Mouse (Mus musculus) forebrain, postnatal 0 days (tissue): ENCODE measurements around the gene Babam2. TPM values are rescaled to one million over a fixed set of nuclear protein-coding genes. Genes with fewer than 3 reads are reported as not detected.

Experiments used
- ATAC-seq: fragments of 200-750 bp; cut with Nextera tagmentation; 2 replicates; pipeline ENCODE4 v1.8.0; 2017; ENCODE audit warnings: mild to moderate bottlenecking, moderate library complexity
- DNase-seq: peaks from one replicate; pipeline ENCODE4 v3.0.0-alpha.2; 2015
- H3K27ac ChIP-seq: fragments of 300-500 bp; sonication (generic); 2 replicates; pipeline ENCODE4 v1.5.1; 2014; ENCODE audit warnings: low read depth, mild to moderate bottlenecking, antibody characterized with exemption, low read length, moderate library complexity, mixed read lengths
- H3K27me3 ChIP-seq: fragments of 300-500 bp; sonication (generic); 2 replicates; pipeline ENCODE4 v1.6.1; 2014; ENCODE audit warnings: mild to moderate bottlenecking, low read length, mixed read lengths; ENCODE audit not compliant: insufficient read depth
- H3K36me3 ChIP-seq: fragments of 300-500 bp; sonication (generic); 2 replicates; pipeline ENCODE4 v1.6.1; 2014; ENCODE audit warnings: mild to moderate bottlenecking, moderate library complexity; ENCODE audit not compliant: insufficient read depth
- H3K4me1 ChIP-seq: fragments of 300-500 bp; sonication (generic); 2 replicates; pipeline ENCODE4 v1.6.1; 2014; ENCODE audit warnings: antibody characterized with exemption; ENCODE audit not compliant: insufficient read depth
- H3K4me2 ChIP-seq: fragments of 300-500 bp; sonication (generic); 2 replicates; pipeline ENCODE4 v1.6.1; 2014; ENCODE audit warnings: low read depth, mild to moderate bottlenecking, moderate library complexity
- H3K4me3 ChIP-seq: fragments of 300-500 bp; sonication (generic); 2 replicates; pipeline ENCODE4 v1.5.1; 2014; ENCODE audit warnings: low read depth, low read length, mixed read lengths
- H3K9ac ChIP-seq: fragments of 300-500 bp; sonication (generic); 2 replicates; pipeline ENCODE4 v1.6.1; 2014; ENCODE audit warnings: mild to moderate bottlenecking
- H3K9me3 ChIP-seq: fragments of 300-500 bp; sonication (generic); 2 replicates; pipeline ENCODE4 v1.6.1; 2016; ENCODE audit warnings: low read length
- CTCF ChIP-seq: sonication (generic); IDR thresholded peaks from 2 replicates; pipeline ENCODE4 v1.5.1; 2016; ENCODE audit warnings: antibody characterized with exemption, control low read depth, low read depth
- WGBS: fragments of 180-500 bp; shearing (Covaris S2); extraction: QIAGEN DNeasy Blood & Tissue Kit; methylation state at CpG from one replicate; pipeline ENCODE4 v1.1.7; 2014; 5-methylcytosine and 5-hydroxymethylcytosine counted together
- microRNA-seq, 2 experiments: library from miRNA; unstranded; fragments of <30 nt; microRNA quantifications; one replicate each; pipeline ENCODE4; 2016
- polyA plus RNA-seq: library from polyadenylated mRNA; unstranded; fragments of >200 nt; fragmentation: Nextera tagmentation; extraction: Ambion mirVana; gene quantifications from 2 replicates; pipeline ENCODE4 v1.2.1, GENCODE M21; 2015
- total RNA-seq: library from RNA; depleted of rRNA; stranded (reverse); fragments of >200 nt; gene quantifications from 2 replicates; pipeline ENCODE4 v1.2.3, GENCODE M21; 2014; rRNA removed

Gene Babam2
- total and polyA plus RNA-seq, 2 experiments from 2014 or later, result 42.7 to 61.5 TPM

DNA sequence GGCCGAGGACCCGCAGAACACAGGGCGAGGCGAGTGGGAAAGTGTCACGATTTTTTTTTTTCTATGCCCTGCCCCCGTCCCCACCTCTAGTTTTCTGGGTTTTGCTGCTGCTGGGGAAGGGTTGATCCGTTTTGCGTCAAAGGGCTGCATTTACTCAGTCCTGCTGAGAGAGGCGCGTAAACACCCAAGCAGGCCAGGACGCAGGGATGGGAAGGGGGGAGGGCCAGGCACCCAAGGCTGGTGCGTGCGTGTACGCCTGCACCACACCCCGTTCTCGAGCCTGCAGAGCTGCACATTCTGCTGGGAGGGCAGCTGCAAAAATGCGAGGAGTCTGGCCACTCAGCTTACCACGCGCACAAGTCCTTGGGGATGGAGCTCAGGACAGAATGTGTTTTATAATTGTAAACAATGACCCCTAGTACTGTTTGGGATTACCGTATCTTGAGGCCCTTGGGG is 436.1 kb downstream of the Babam2 start:
- no peaks in the 10 kb centered on the region for H3K36me3 ChIP-seq
- no peaks in the 10 kb centered on the region for H3K9me3 ChIP-seq
- H3K27ac ChIP-seq, result peak overlapping the region; percentile 69
- TF ChIP-seq CTCF, result no peak
- DNase-seq (peak; percentile 59), ATAC-seq (peak; percentile 23)
- peaks cover 9% of the 10 kb centered on the region; the same call in 1 of the 2 replicates for H3K4me1 ChIP-seq
- H3K27me3 ChIP-seq, result no peaks in the 10 kb centered on the region; the same call in 1 of the 2 replicates
- peak overlapping the region; percentile 47 for H3K4me3 ChIP-seq
- peak overlapping the region; percentile 95 for H3K4me2 ChIP-seq
- peak overlapping the region; percentile 66 for H3K9ac ChIP-seq
- 0% methylated on average over 20 of the region's 20 CpGs for WGBS

DNA sequence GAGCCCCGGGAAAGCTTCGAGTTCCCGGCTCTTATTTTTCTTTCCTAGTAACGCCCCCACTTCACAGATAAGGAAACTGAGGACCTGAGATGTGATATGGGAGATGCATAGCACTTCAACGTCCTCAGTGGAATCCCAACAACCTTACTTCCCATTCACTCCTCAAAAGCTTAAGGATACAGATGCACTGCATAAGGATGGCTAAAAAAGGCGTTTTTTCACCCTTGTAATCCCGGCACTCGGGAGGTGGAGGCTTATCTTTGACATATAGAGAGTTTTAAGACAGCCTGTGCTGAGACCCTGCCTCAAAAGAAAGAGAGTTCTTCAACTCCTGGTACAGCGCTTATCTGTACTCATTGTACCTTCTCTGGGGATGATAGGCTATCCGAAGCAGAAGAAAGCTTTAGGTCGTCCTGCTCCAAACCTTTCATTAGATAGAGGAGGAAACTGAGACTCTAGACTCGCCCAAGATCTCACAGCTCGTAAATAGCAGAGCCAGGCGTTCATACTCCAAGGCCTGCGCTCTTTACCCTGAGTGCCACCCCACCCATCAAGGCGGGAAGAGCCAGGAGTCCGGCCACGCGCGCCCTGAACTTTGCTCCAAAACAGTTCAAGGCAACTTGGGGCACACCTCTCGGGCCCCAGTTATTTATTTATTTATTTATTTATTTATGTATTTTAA is 436.7 kb downstream of the Babam2 start:
- Histone ChIP-seq H3K4me3 (peak overlapping the region; percentile 47), H3K27me3 (no peaks in the 10 kb centered on the region; the same call in 1 of the 2 replicates), H3K36me3 (no peaks in the 10 kb centered on the region), H3K9ac (peak overlapping the region; percentile 66), H3K4me2 (peak overlapping the region; percentile 95), H3K27ac (0 out of 2 replicates have a peak overlapping the region, but pooled peaks have one; percentile 69), H3K9me3 (no peaks in the 10 kb centered on the region), H3K4me1 (peaks cover 9% of the 10 kb centered on the region; the same call in 1 of the 2 replicates)
- ATAC-seq (no peak), DNase-seq (peak; percentile 29)
- 3% methylated on average over 21 of the region's 21 CpGs for WGBS
- TF ChIP-seq CTCF, result no peak

Small RNAs within 50 kb of the gene (microRNA-seq; reads per million reads assigned to microRNA genes)
- gene Mir3473e, result 0 reads per million in 2 experiments

Other genes starting within 250 kb of the Babam2 start
- gene Zfp512, start 245.3 kb upstream of the Babam2 start, total RNA-seq, result 85.0 and 101 TPM in 2 replicates
- 60.3 and 80.2 TPM in 2 replicates for gene Zfp512, start 245.3 kb upstream of the Babam2 start, polyA plus RNA-seq
- gene 4930548H24Rik, start 211.9 kb upstream of the Babam2 start, total RNA-seq, result 0.31 and 1.6 TPM in 2 replicates
- gene 4930548H24Rik, start 211.9 kb upstream of the Babam2 start, polyA plus RNA-seq, result not detected in 2 replicates
- gene Gpn1, start 202.9 kb upstream of the Babam2 start, total RNA-seq, result 36.6 and 40.4 TPM in 2 replicates
- gene Gpn1, start 202.9 kb upstream of the Babam2 start, polyA plus RNA-seq, result 65.9 and 68.4 TPM in 2 replicates
- 29.3 and 36.9 TPM in 2 replicates for gene Slc4a1ap, start 170.7 kb upstream of the Babam2 start, total RNA-seq
- gene Slc4a1ap, start 170.7 kb upstream of the Babam2 start, polyA plus RNA-seq, result 16.6 and 25.6 TPM in 2 replicates
- gene Supt7l, start 169.9 kb upstream of the Babam2 start, total RNA-seq, result 25.2 and 29.6 TPM in 2 replicates
- gene Supt7l, start 169.9 kb upstream of the Babam2 start, polyA plus RNA-seq, result 10.6 and 19.7 TPM in 2 replicates
- gene Mrpl33, start 100.7 kb upstream of the Babam2 start, total RNA-seq, result 166 and 203 TPM in 2 replicates
- 295 and 354 TPM in 2 replicates for gene Mrpl33, start 100.7 kb upstream of the Babam2 start, polyA plus RNA-seq
- 0.90 and 2.2 TPM in 2 replicates for gene Rbks, start 57 bp upstream of the Babam2 start, total RNA-seq
- gene Rbks, start 57 bp upstream of the Babam2 start, polyA plus RNA-seq, result 2.3 and 3.4 TPM in 2 replicates